Mouse (Mus musculus) fibroblast of lung, adult 2 months (primary cell): ENCODE measurements at regions not wholly inside any gene's neighbourhood (a gene's known extent, or its start where the extent isn't known, plus 50 kb on each side); places are given as distances from the start of the nearest gene placed in this dataset.
A peak's percentile ranks its signal among the peaks of the same experiment; 100 is the strongest.

ENCODE experiments used
- DNase-seq: peaks from one replicate; pipeline ENCODE4 v3.0.0-alpha.2; 2011; ENCODE audit warnings: low read depth

DNA sequence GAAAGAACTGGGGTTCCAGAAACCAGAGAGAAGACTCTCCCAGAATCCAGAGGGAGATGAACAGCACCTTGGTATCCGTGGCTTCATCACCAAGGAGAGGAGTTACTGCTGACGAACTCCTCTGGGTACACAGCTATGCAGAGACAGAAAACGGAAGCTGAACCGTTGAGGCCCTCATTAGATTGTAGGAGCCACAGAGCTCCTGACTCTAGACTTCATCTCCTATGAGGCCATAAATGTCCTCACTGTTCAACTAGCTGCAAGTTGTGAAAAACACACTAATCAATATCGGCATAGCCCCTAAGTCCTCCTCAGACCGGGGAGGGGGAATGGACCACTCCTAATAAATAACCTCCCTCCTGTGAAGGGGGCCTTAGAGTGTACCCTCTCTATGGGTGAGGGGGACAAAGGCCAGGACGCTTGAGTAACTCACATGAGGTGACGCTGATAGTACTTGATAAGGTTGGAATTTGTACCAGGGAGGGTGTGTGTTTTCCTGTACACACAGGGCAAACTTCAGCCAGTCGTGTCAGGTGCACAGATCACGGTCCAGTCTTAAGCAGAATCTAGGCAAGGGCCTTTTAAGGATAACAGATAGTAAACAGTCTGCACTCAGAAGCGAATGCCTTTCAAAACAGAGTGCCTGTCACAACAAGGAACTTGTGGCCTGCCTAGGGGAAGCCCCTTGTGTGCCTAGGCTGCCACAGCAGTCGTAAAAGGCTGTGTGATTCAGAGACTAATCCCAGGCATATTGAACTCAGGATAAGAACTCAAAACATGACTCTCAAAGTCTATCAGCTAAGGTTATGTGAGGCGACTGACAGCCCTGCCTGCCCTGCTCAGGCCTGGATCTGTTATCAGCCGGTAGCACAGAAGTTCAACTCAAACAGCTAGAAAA lies 104.2 kb downstream of the Dyrk2 start:
- no peak for DNase-seq

DNA sequence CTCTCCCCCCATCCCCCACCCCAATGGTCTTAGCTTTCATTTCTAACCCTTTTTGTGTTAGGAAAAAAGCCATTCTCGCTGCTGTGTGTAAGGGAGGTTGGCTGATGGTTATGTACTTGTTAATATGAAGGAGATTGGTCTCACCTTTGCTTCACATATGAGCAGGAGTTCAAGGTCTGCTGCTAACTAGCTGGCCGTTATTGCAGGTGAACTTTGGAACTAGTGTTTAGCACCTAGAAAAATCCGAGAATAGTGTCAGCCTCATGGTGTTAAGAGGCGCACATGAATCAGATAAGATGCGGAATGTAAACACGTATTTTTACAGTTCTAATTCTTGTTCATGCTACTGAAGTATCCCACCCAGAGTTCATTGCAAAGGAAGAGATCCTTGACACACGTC lies 103.2 kb downstream of the Dyrk2 start:
- no peak for DNase-seq

DNA sequence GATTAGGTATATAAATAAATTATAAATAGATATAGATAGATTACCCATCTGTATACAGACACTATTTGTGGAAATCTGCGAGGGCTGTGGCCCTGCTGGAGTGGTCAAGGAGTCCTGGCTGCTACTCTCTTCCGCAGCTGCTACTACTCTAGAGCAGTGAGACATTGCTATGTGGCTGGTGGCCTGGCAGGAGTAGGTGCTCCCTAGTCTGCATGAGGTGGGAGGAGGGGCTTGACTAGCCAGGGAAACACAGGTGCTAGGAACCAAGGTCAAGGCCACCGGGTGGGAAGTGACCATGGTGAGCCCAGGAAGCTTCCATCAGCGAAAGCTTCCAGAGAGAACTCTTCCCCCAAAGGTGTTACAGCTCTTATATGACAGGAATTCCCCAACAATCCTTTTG lies 100.3 kb downstream of the Dyrk2 start:
- no peak for DNase-seq

DNA sequence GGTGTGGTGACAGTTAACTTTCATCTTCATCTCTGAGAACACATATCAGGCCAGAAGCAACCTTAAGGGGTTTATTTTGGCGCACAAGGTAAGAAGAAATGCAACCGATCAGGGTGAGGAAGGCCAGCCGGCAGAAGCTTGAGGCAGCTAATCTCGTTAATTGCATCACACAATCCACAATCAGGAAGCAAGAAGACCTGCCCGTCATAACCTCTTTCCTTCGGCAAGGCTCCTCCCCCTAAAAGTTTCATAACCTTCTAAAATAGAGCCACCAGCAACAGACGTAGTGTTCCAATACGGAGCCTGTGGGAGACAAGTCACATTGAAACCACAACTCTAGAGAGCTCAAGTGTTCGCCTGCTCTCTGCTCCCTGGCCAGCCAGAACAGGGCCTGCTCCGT lies 91.4 kb downstream of the Dyrk2 start:
- no peak for DNase-seq

DNA sequence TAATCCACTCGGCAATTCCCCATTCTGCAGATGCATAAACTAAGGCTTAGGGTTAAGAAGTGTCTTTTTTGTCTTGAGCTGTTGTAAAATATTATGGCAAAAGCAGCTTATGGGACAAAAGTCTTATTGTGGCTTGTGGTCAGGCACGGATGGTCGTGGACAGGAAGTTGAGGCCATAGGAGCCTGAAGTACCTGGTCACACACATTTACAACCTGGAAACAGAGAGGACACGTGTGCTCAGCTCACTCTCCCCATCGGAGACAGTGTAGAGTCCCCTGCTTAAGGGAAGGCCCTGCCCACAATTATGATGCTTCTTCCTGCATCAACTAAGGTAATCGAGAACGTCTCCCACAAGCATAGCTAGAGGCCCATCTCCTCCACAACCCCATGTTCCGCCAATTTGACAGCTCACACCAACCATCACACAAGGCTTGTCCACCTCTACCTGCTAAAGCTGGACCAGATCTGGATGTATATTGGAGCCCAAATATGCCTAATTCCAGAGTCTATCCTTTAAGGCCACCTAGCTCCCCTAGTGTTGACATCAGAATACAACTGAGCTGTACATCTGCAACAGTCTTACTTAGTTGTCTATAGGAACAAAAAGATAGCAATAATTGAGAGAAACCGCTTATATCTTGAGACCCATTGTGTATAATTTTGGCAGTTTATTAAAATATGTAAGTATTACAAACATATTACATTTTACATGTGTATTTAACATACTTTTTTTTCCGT lies 89.0 kb downstream of the Dyrk2 start:
- DNase-seq = no peak

DNA sequence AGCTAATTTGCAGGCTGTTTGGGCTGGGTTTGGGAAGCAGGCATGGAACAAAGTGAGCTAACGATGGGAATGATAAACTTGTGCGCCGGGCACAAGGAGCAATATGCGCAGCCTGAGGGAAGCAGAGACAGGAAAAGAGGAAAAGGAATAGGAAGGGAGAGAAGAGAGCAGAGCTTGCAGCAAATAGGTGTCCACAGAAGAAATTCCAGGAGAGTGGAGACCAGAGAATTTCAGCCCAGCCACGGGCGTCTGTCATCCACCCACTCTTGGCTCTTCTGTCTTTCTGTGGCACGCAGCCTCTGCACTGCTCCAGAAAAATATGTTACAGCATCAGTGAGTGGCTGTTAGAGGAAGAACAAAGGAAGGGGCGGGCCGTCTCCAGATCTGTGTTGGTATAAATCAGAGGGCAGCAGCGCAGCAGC lies 88.2 kb downstream of the Dyrk2 start:
- no peak for DNase-seq

DNA sequence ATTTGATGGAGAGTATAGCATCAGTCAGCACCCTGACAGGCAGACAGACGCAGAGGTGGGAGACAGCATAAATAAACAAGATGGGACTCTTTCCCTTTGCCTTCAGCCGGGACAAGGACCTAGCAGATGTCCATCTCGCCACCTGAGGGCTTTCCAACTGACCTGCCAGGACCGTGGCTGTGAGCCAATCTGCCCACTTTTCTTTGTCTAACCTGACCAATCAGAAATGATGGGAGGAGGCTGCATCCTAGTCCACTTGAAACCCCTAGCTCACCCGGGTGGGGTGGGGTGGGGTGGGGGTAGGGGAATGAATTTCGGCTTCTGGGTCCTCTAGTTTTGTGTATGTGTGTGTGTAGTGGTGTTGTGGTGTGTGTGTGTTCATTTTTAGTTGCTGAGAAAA lies 87.4 kb downstream of the Dyrk2 start:
- no peak for DNase-seq

DNA sequence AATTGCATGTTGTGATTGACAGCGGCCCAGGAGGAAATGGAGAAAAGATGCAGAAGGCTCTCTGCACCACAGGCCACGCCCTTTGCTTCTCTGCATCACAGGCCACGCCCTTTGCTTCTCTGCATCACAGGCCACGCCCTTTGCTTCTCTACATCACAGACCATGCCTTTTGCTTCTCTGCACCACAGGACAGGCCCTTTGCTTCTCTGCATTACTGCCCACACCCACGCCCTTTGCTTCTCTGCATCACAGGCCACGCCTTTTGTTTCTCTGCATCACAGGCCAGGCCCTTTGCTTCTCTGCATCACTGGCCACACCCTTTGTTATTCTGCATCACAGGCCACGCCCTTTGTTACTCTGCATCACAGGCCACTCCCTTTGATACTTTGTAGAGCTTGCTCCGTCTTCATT lies 82.7 kb downstream of the Dyrk2 start:
- DNase-seq = no peak

DNA sequence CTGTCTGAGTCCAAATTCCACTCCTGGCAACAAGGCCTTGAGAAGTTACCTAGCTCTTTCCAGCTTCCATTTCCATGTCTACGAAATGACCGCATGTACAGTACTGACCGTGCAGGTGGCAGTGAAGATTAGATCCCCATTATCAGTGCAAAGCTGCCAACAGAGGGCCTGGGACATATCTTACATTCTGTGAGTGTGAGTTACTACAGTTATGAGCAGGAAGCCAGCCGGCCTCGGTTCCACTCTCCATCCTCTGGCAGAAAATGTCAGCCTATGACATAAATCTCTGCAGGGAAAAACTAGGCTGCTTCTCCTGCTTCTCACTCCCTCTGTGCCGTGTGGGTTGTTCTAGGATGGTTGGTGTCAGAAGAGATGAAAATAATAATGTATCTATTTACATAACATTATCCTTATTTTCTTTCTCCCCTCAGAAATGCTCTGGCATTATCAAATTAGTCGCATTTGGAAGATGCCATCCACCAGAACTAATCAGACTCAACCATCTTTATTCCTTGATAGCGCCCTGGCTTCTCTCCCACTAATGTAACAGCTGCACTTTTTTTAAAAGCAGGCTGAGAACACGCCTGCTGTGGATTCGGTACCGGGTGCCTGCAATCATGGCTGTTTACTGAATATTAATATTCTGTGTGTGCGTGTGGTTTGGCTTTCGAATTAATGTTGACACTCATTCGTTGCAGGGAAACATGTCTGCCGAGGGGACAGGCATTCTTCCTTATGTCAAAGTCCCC lies 77.5 kb downstream of the Dyrk2 start:
- no peak for DNase-seq

DNA sequence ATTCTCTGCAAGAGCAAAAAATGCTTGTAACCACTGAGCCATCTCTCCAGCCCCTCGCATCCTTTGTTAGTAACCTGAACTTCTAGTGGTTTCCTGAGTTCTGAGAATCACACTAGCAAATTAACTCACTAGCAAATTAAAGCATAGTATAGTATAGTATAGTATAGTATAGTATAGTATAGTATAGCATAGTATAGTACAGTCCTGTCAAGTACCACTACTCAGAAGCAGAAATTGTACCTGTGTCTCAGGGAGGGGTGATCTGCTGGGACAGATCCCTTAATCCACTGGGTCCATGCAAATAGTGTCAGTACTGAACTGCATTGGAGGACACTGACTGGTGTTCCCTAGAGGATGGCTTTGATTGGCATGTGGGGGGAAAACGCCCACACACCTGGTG lies 76.2 kb downstream of the Dyrk2 start:
- no peak for DNase-seq

DNA sequence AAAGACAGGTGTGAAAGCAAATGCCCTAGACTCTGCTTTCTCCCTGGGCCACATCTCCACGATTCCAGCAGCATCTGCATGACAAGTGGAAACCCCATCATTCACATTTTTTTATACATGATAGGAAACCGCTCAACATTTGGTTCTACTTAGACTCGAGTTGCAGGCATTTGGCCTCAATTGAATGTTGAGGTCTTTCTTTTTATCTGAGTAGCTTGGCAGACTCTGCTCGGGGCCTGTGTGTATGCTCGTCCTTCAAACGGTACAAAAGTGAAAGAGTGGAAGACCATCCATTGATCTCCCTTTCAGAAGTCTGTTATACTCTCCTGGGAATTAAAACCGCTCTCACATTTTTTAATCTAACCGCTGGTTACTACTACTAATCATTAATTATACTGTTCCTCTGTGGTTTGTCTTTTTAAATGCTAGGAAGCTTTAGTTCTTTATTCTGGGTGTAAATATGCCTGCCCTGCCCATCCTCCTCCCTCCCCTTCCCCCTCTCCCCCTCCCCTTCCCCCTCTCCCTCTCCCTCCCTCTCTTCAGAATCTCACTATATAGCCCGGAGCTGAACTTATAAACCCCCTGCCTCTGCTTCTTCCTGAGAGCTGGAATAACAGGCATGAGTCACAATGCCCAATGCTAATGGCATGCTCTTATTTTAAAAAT lies 75.5 kb downstream of the Dyrk2 start:
- no peak for DNase-seq

DNA sequence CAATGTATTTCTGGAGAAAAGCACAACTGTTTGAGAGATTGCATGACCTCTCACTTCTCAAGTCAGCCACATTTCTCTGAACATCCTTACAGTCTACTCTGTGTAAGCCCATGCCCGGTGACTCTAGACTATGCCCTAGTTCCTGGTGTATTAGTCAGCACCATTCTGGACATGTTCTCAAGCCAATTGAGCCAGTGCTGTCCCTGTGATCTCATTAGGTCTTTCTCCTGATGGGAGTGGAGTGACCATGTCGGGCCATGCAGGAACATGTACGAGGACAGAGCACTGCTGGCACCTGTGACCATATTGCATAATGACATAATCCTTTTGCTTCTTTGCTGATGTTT lies 75.0 kb downstream of the Dyrk2 start:
- DNase-seq = peak; percentile 27

DNA sequence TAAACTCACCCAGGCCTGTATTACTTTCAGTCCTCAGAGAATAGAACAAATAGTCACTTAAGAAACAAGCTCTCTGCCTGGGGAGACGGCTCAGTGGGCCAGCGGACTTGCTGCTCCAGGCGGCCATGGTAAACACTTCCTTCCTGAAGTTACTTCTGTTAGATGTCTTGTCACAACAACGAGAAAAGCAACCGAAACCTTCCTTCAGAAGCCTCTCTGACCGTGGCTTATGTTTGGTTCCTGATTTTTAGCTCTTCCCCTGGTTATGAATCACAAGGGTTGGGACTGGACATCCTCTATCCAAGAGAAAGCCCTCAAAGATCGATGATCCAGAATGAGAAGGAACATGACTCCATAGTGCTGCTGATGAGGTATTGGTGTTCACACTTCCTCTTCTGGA lies 73.5 kb downstream of the Dyrk2 start:
- no peak for DNase-seq

DNA sequence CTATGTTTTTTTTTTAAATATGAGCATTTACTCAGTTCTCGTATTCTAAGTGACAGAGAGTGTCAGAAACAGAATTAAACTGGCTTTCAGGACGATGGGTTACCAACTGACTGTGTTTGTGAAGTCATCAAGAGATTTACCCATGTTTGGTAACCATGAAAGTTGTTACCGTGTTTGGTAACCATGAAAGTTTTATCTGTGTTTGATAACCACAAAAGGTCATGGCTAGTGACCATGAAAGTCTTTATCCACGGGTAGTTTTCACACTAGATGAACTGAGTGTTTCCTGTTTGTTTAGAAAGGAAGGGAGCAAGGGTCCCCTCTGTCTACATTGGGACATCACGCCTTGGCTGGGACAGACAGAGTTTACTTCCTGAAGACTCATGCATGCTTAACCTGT lies 72.8 kb downstream of the Dyrk2 start:
- no peak for DNase-seq

DNA sequence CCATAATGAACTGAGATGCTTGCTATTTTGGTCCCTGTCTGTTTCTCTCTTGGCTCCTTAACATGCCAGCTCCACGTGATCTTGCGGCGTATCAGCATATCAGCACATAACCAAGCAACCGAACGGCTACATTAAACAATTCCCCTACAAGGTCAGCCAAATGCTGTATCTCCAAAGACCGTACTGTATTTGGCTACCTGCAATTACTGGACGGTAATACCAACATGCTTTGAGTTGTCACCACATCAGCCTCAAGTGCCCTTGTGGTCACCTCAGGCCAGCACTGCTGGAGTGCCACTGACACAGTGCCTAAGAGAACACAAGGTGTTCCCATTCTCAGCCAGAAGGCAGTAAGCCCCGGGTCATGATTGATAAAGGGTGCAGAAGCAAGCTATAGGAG lies 70.2 kb downstream of the Dyrk2 start:
- DNase-seq = no peak

DNA sequence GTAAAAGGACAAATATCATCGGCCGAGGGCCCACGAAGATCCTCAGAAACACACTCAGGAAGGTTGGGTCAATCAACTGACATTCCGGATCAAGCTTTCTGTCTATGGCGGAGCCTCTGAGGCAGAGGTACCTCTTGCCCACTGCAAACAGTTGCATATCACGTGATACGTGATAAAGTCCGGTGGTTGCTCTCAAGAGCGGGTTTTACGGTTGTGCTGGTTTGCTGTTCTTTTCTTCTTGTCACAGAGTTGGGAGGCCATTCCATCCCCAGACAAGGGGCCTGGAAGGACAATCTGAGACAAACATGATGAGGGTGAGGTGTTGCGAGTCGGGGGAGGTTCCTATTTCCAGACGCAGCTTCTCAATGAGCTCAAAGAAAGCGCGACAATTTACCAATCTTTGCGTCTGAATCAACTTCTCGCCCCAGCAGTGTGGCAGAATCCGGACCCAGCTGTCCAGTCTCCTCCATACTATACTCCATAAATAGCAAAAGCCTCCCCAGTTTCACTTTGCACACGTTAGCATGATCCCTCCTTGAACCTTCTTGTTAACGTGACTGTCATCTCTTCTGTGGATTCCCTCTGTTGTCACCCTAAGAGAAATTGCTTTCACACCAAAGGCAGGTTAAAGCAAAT lies 66.0 kb downstream of the Dyrk2 start:
- no peak for DNase-seq

DNA sequence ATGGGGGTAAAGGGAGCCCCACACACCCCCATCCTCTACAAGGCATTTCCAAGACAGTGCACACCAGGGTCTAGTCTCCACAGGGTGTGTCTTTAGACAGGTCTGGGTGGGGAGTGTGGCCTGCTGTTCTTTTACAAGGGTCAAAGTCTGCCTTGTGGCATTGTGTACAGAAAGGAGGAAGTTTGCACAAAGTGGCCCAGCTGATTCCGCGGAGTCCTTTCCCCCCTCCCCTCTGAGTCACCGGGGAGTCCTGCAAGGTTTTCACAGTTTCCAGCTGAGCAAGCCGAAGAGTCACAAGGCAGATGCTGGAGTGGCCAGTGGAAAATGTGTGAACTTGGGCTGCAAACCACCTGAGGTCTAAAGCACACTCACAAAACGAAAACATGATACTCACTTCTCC lies 65.4 kb downstream of the Dyrk2 start:
- DNase-seq = no peak
